Mouse (Mus musculus): ENCODE data around the gene Col4a1.

Col4a1 gene

GRCm38 (mm10) chr8:11179869-11180268 is 132.8 kb downstream of the Col4a1 start:
- no peak for DNase-seq (ENCODE audit: low spot score)

- no peak for DNase-seq (ENCODE audit: low spot score)
These were observed 136.2 kb downstream of the Col4a1 start for GRCm38 (mm10) chr8:11176393-11176792.

- no peak for DNase-seq (ENCODE audit: low spot score)
These were observed 139.1 kb downstream of the Col4a1 start for GRCm38 (mm10) chr8:11173284-11174191.

- no peak for DNase-seq (ENCODE audit: low spot score)
These were observed 141.1 kb downstream of the Col4a1 start for GRCm38 (mm10) chr8:11171526-11171925.

- no peak for DNase-seq (ENCODE audit: low spot score)
These were observed 143.2 kb downstream of the Col4a1 start for GRCm38 (mm10) chr8:11169383-11169782.

- no peak for DNase-seq (ENCODE audit: low spot score)
These were observed 143.8 kb downstream of the Col4a1 start for GRCm38 (mm10) chr8:11168780-11169179.

GRCm38 (mm10) chr8:11167955-11168354 is 144.7 kb downstream of the Col4a1 start:
- no peak for DNase-seq (ENCODE audit: low spot score)

- no peak for DNase-seq (ENCODE audit: low spot score)
These were observed 147.0 kb downstream of the Col4a1 start for GRCm38 (mm10) chr8:11165592-11165991.

GRCm38 (mm10) chr8:11156319-11156692 is 156.3 kb downstream of the Col4a1 start:
- no peak for DNase-seq (ENCODE audit: low spot score)

- no peak for DNase-seq (ENCODE audit: low spot score)
These were observed 156.9 kb downstream of the Col4a1 start for GRCm38 (mm10) chr8:11155579-11156318.

- no peak for DNase-seq (ENCODE audit: low spot score)
These were observed 162.4 kb downstream of the Col4a1 start for GRCm38 (mm10) chr8:11150268-11150667.

GRCm38 (mm10) chr8:11149201-11149810 is 163.3 kb downstream of the Col4a1 start:
- no peak for DNase-seq (ENCODE audit: low spot score)

GRCm38 (mm10) chr8:11148797-11149196 is 163.8 kb downstream of the Col4a1 start:
- DNase-seq (ENCODE audit: low spot score), result no peak
